Mouse (Mus musculus): ENCODE data around the gene Wdr62.

- TF ChIP-seq EP300 (IDR thresholded peaks at IDR 0.05; ENCODE audit: low read depth) (no peak), CTCF (IDR thresholded peaks at IDR 0.05; ENCODE audit: low read depth) (no peak)
Observed at GRCm38 (mm10) chr7:30289071-30289713, 9.0 kb upstream of the Wdr62 start.
